Mouse (Mus musculus) embryonic facial prominence, embryonic 15.5 days (tissue): ENCODE results near the gene Usp24. TPM values are rescaled to one million over a fixed set of nuclear protein-coding genes. Genes with fewer than 3 reads are reported as not detected.

Experiments
- ATAC-seq: fragments of 200-750 bp; cut with Nextera tagmentation; 2 replicates; pipeline ENCODE4 v1.8.0; 2017; ENCODE audit warnings: low read depth, moderate TSS enrichment; ENCODE audit not compliant: insufficient number of reproducible peaks, low FRiP score, low TSS enrichment
- H3K27ac ChIP-seq: fragments of 300-500 bp; sonication (generic); replicated peaks from 2 replicates; pipeline ENCODE4 v1.5.1; 2015; ENCODE audit warnings: mild to moderate bottlenecking, inconsistent platforms
- H3K27me3 ChIP-seq: fragments of 300-500 bp; sonication (generic); 2 replicates; pipeline ENCODE4 v1.6.1; 2015; ENCODE audit warnings: inconsistent platforms
- H3K36me3 ChIP-seq: fragments of 300-500 bp; sonication (generic); 2 replicates; pipeline ENCODE4 v1.6.1; 2015; ENCODE audit warnings: mild to moderate bottlenecking, inconsistent platforms
- H3K4me1 ChIP-seq: fragments of 300-500 bp; sonication (generic); 2 replicates; pipeline ENCODE4 v1.6.1; 2015; ENCODE audit warnings: inconsistent platforms
- H3K4me2 ChIP-seq: fragments of 300-500 bp; sonication (generic); replicated peaks from 2 replicates; pipeline ENCODE4 v1.6.1; 2015; ENCODE audit warnings: mild to moderate bottlenecking, inconsistent platforms
- H3K4me3 ChIP-seq: fragments of 300-500 bp; sonication (generic); replicated peaks from 2 replicates; pipeline ENCODE4 v1.5.1; 2015; ENCODE audit warnings: mild to moderate bottlenecking, inconsistent platforms
- H3K9ac ChIP-seq: fragments of 300-500 bp; sonication (generic); 2 replicates; pipeline ENCODE4 v1.6.1; 2015; ENCODE audit warnings: inconsistent platforms
- H3K9me3 ChIP-seq: fragments of 300-500 bp; sonication (generic); replicated peaks from 2 replicates; pipeline ENCODE4 v1.6.1; 2016; ENCODE audit warnings: inconsistent platforms
- WGBS: fragments of 180-500 bp; shearing (Covaris S2); methylation state at CpG from one replicate; pipeline ENCODE4 v1.1.7; 2015; 5-methylcytosine and 5-hydroxymethylcytosine counted together
- polyA plus RNA-seq: library from polyadenylated mRNA; unstranded; fragments of >200 nt; fragmentation: Nextera tagmentation; extraction: Ambion mirVana; gene quantifications from 2 replicates; pipeline ENCODE4 v1.2.1, GENCODE M21; 2015

Gene Usp24
- polyA plus RNA-seq, 1 experiment from 2014 or later: 8.7 TPM

- Histone ChIP-seq H3K36me3 (no peaks in the 10 kb centered on the region), H3K27ac (no peak overlapping the region), H3K4me2 (no peak overlapping the region), H3K9me3 (no peaks in the 10 kb centered on the region), H3K27me3 (no peaks in the 10 kb centered on the region), H3K4me1 (0 out of 2 replicates have a peak, but pooled peaks cover under 1% of the 10 kb centered on the region), H3K9ac (no peak overlapping the region), H3K4me3 (no peak overlapping the region)
- ATAC-seq: no peak
- 86% methylated on average over 7 of the region's 7 CpGs for WGBS
Measured at GRCm38 (mm10) chr4:106296412-106297086, 19.5 kb upstream of the Usp24 start.

DNA sequence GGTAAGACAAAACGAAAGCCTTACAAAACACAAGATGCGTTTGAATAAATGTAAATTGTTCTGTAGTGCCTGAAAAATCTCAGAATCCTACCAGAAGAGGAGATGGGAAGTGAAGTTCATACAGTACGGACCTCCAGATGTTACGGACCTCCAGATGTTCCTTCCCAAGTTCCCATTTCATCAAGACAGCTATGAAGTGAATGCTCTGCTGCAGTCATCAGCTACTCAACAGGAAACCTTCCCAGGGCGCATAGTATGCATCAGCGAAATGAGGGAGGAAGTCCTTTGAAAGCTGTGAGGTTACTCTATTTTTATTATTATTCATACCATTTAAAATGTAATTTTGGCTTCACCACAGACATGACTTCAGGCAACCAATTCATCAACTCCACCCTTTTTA, 14.7 kb upstream of the Usp24 start:
- no peaks in the 10 kb centered on the region for H3K27me3 ChIP-seq
- WGBS: 59% methylated on average over 6 of the region's 6 CpGs
- no peak overlapping the region for H3K9ac ChIP-seq
- H3K9me3 ChIP-seq: no peaks in the 10 kb centered on the region
- no peaks in the 10 kb centered on the region for H3K36me3 ChIP-seq
- H3K4me3 ChIP-seq: no peak overlapping the region
- H3K4me2 ChIP-seq: no peak overlapping the region
- no peak for ATAC-seq
- H3K27ac ChIP-seq: no peak overlapping the region
- H3K4me1 ChIP-seq: 0 out of 2 replicates have a peak, but pooled peaks cover 8% of the 10 kb centered on the region

- Histone ChIP-seq H3K4me1 (no peaks in the 10 kb centered on the region), H3K9me3 (no peaks in the 10 kb centered on the region), H3K27me3 (no peaks in the 10 kb centered on the region), H3K9ac (no peak overlapping the region), H3K4me3 (no peak overlapping the region), H3K4me2 (no peak overlapping the region), H3K27ac (no peak overlapping the region), H3K36me3 (no peaks in the 10 kb centered on the region)
- ATAC-seq: no peak
- WGBS: 98% methylated on average over 3 of the region's 3 CpGs
Measured at GRCm38 (mm10) chr4:106308090-106308489, 7.9 kb upstream of the Usp24 start.

DNA sequence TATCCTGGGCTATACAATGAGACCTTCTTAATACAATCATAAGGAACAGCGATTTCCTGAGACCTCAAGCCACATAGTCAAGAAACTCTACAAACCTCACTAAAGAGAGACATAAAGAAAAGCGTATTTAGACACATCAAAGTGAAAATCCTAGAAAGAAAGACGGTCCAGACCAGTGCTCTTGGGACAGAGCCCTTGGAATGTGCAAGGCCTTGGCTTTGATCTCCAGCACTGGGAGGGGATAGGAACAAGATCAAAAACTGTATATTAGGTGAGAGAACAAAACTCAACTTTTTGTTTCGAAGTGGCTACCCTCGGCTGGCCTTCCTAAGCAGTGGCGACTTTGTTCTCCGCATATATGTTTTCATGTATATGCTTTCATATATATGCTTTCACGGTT, 3.4 kb upstream of the Usp24 start:
- ATAC-seq: no peak
- Histone ChIP-seq H3K27me3 (no peaks in the 10 kb centered on the region), H3K9me3 (no peaks in the 10 kb centered on the region), H3K36me3 (no peaks in the 10 kb centered on the region), H3K27ac (no peak overlapping the region), H3K9ac (no peak overlapping the region), H3K4me2 (no peak overlapping the region), H3K4me1 (peaks cover 10% of the 10 kb centered on the region), H3K4me3 (no peak overlapping the region)
- 77% methylated on average over 8 of the region's 8 CpGs for WGBS

- Histone ChIP-seq H3K4me1 (peaks cover 14% of the 10 kb centered on the region), H3K27me3 (no peaks in the 10 kb centered on the region), H3K9ac (no peak overlapping the region), H3K27ac (no peak overlapping the region), H3K9me3 (no peaks in the 10 kb centered on the region), H3K4me3 (no peak overlapping the region), H3K4me2 (no peak overlapping the region), H3K36me3 (no peaks in the 10 kb centered on the region)
- 83% methylated on average over 8 of the region's 8 CpGs for WGBS
- ATAC-seq: no peak
Measured at GRCm38 (mm10) chr4:106313070-106313469, 2.9 kb upstream of the Usp24 start.

GRCm38 (mm10) chr4:106313874-106314273, 2.1 kb upstream of the Usp24 start:
- no peaks in the 10 kb centered on the region for H3K9me3 ChIP-seq
- no peaks in the 10 kb centered on the region for H3K27me3 ChIP-seq
- no peak overlapping the region for H3K4me3 ChIP-seq
- no peak overlapping the region for H3K9ac ChIP-seq
- ATAC-seq: no peak
- H3K27ac ChIP-seq: no peak overlapping the region
- peaks cover 20% of the 10 kb centered on the region for H3K4me1 ChIP-seq
- H3K36me3 ChIP-seq: no peaks in the 10 kb centered on the region
- no peak overlapping the region for H3K4me2 ChIP-seq
- WGBS: 41% methylated on average over 4 of the region's 4 CpGs

- peaks cover 22% of the 10 kb centered on the region for H3K4me1 ChIP-seq
- no peak for ATAC-seq
- H3K36me3 ChIP-seq: no peaks in the 10 kb centered on the region
- H3K9ac ChIP-seq: no peak overlapping the region
- no peaks in the 10 kb centered on the region for H3K27me3 ChIP-seq
- H3K4me3 ChIP-seq: no peak overlapping the region
- H3K27ac ChIP-seq: no peak overlapping the region
- no peaks in the 10 kb centered on the region for H3K9me3 ChIP-seq
- H3K4me2 ChIP-seq: no peak overlapping the region
Measured at GRCm38 (mm10) chr4:106314291-106314690, 1.7 kb upstream of the Usp24 start.

DNA sequence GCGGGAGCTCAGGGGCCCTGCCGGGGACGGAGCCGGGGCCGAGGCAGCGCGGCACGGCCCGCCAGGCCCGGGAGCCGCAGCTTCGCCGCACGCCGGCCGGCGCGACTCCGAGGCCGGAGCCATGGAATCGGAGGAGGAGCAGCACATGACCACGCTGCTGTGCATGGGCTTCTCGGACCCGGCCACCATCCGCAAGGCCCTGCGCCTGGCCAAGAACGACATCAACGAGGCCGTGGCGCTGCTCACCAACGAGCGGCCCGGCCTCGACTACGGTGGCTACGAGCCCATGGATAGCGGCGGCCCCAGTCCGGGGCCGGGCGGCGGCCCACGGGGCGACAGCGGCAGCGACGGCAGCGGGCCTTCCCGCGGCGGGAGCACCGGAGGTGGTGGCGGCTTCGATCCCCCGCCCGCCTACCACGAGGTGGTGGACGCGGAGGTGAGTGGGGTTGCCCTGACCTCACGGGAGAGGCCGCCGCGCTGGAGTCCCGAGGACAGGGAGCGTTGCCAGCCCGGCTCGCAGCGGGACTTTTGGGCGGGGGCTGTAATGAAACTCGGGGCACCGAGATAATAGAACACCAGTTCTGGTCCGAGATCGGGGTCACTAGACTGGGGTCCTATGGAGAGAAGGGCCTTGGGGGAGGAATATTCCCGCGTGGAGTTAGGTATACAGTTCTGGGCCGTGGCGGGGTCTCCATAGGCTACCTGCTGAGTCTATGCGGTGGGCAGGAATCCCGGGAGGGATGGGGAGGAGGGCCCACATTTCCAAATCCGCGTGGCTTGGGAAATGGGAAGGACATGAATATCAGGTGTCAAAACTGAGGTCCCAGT, 552 bp downstream of the Usp24 start:
- WGBS: under 1% methylated on average over 81 of the region's 81 CpGs

GRCm38 (mm10) chr4:106317179-106318055, 1.4 kb downstream of the Usp24 start:
- peak overlapping the region; percentile 78 for H3K4me2 ChIP-seq
- 14% methylated on average over 19 of the region's 19 CpGs for WGBS
- ATAC-seq: no peak

More for the DNA sequence above, 552 bp downstream of the Usp24 start:
- peak overlapping the region; percentile 88 for H3K9ac ChIP-seq
- H3K4me2 ChIP-seq: peak overlapping the region; percentile 78
- ATAC-seq: peak; percentile 78
- H3K4me3 ChIP-seq: peak overlapping the region; percentile 90
- no peaks in the 10 kb centered on the region for H3K36me3 ChIP-seq
- peak overlapping the region; percentile 91 for H3K27ac ChIP-seq
- H3K9me3 ChIP-seq: no peaks in the 10 kb centered on the region
- H3K27me3 ChIP-seq: no peaks in the 10 kb centered on the region
- peaks cover 29% of the 10 kb centered on the region for H3K4me1 ChIP-seq

GRCm38 (mm10) chr4:106318208-106318607, 2.2 kb downstream of the Usp24 start:
- Histone ChIP-seq H3K9ac (no peak overlapping the region), H3K9me3 (no peaks in the 10 kb centered on the region), H3K27me3 (no peaks in the 10 kb centered on the region), H3K36me3 (no peaks in the 10 kb centered on the region), H3K27ac (peak overlapping the region; percentile 91; the same call in 1 of the 2 replicates), H3K4me2 (peak overlapping the region; percentile 78), H3K4me3 (no peak overlapping the region), H3K4me1 (peaks cover 33% of the 10 kb centered on the region)
- ATAC-seq: no peak
- 57% methylated on average over 4 of the region's 4 CpGs for WGBS

More at GRCm38 (mm10) chr4:106317179-106318055, 1.4 kb downstream of the Usp24 start:
- H3K27me3 ChIP-seq: no peaks in the 10 kb centered on the region
- no peaks in the 10 kb centered on the region for H3K9me3 ChIP-seq
- peak overlapping the region; percentile 91 for H3K27ac ChIP-seq
- peak overlapping the region; percentile 90 for H3K4me3 ChIP-seq
- H3K36me3 ChIP-seq: no peaks in the 10 kb centered on the region
- peaks cover 29% of the 10 kb centered on the region for H3K4me1 ChIP-seq
- H3K9ac ChIP-seq: peak overlapping the region; percentile 88

DNA sequence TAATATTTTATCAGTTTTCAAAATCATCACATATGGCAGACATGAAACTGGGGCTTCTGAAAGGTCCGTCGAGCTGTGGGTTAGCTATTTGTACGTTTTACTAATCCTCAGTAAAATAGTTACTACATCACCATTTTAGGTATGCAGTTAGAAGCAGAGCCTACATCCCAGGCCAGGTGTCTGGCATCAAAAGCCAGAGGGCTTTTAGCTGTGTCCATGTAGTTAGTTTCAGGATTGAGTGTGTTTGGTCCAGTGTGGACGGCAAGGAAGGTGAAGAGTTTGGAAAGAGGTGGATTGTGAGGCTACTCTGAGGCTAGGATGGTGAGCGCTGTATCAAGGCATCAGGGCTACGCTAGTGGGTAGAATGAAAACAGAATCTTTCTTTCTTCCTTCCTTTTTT, 3.0 kb downstream of the Usp24 start:
- Histone ChIP-seq H3K27ac (no peak overlapping the region), H3K9ac (no peak overlapping the region), H3K36me3 (no peaks in the 10 kb centered on the region), H3K4me2 (no peak overlapping the region), H3K9me3 (no peaks in the 10 kb centered on the region), H3K27me3 (no peaks in the 10 kb centered on the region), H3K4me1 (peaks cover 33% of the 10 kb centered on the region), H3K4me3 (no peak overlapping the region)
- WGBS: 73% methylated on average over 6 of the region's 6 CpGs
- no peak for ATAC-seq
